Mouse (Mus musculus): Measurements from ENCODE around the gene Tmem199. TPM values are rescaled to one million over a fixed set of nuclear protein-coding genes. Genes with fewer than 3 reads are reported as not detected.
"Not testable (repeated sequence)": the region's sequence is repeated elsewhere in the genome, so short reads cannot be mapped to it uniquely, and the experiment has no call there.

Gene Tmem199
- polyA plus RNA-seq, 1 experiment from 2014 or later = 43.9 TPM

DNA sequence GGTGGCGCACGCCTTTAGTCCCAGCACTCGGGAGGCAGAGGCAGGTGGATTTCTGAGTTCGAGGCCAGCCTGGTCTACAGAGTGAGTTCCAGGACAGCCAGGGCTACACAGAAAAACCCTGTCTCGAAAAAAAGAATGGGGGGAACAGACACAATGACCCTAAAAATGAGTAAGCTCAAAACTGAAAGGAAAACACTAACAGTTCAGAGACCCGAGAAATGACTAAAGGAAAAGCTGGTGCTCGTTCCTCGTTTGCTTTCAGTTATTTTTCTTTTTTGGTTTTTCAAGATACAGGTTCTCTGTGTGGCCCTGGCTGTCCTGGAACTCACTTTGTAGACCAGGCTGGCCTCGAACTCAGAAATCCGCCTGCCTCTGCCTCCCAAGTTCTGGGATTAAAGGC lies 19.5 kb upstream of the Tmem199 start:
- H3K4me2 ChIP-seq (ENCODE audit: low read depth, low read length); ATAC-seq (replicated peaks; ENCODE audit: extremely low read depth, insufficient read depth, low FRiP score); H3K9me3 ChIP-seq (replicated peaks; ENCODE audit: control insufficient read depth, low read length); H3K4me3 ChIP-seq (ENCODE audit: low read length); H3K9ac ChIP-seq (ENCODE audit: low read length); H3K4me1 ChIP-seq (ENCODE audit: control insufficient read depth, insufficient read depth, low read length); H3K27me3 ChIP-seq (ENCODE audit: control insufficient read depth, insufficient read depth, low read length): not testable (repeated sequence)
- H3K36me3 ChIP-seq (ENCODE audit: control insufficient read depth, insufficient read depth) = peaks cover 32% of the 10 kb centered on the region
- H3K27ac ChIP-seq (ENCODE audit: low read length) = peak overlapping the region; percentile 82
- WGBS = 76% methylated on average over 10 of the region's 10 CpGs

DNA sequence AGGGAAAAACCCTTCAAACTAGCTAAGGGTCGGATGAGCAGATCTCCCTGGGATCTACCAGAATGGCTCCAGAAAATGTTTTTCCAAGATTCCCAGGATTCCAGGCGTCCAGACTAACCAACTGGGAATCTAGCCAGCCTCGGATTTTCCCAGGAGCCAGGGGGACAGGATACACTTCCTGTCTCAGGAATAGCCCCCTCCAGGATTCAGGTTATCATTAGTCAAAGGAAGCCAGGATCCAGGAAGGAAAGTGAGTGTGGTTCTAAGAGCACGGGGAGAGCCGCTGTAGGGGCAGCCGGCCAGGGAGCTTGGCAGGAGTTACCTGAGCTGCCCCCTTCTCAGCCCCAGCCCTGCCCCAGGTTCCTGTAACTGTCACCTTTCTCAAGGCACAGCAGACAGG lies 19.1 kb upstream of the Tmem199 start:
- no peak overlapping the region for H3K9ac ChIP-seq (ENCODE audit: low read length)
- H3K27me3 ChIP-seq (ENCODE audit: control insufficient read depth, insufficient read depth, low read length) = no peaks in the 10 kb centered on the region
- H3K27ac ChIP-seq (ENCODE audit: low read length) = peak overlapping the region; percentile 82
- WGBS = 41% methylated on average over 6 of the region's 6 CpGs
- H3K4me2 ChIP-seq (ENCODE audit: low read depth, low read length) = no peak overlapping the region
- peaks cover 10% of the 10 kb centered on the region for H3K4me1 ChIP-seq (ENCODE audit: control insufficient read depth, insufficient read depth, low read length)
- no peak overlapping the region for H3K4me3 ChIP-seq (ENCODE audit: low read length)
- no peaks in the 10 kb centered on the region for H3K9me3 ChIP-seq (replicated peaks; ENCODE audit: control insufficient read depth, low read length)
- no peak for ATAC-seq (replicated peaks; ENCODE audit: extremely low read depth, insufficient read depth, low FRiP score)
- peaks cover 34% of the 10 kb centered on the region for H3K36me3 ChIP-seq (ENCODE audit: control insufficient read depth, insufficient read depth)

DNA sequence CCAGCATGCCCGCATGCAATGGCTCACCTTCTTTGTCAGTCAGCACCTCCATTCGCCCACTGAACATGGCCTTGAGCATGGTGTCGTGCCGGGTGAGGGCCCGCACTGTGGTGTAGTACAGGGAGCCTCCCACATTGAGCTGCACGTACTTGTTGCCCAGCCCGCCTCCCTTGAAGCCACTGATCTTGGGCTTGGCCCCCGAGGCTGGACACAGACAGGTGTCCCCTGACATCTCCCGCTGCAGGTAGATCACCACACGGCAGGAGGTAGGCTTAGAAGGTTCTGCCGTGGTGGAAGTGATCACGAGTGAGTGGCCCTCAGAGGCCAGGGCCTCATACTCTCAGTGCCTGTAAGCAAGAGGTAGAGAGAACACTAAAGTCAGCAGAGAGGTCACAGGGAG lies 18.0 kb upstream of the Tmem199 start:
- peaks cover 6% of the 10 kb centered on the region for H3K4me1 ChIP-seq (ENCODE audit: control insufficient read depth, insufficient read depth, low read length)
- peak overlapping the region; percentile 82; the same call in 1 of the 2 replicates for H3K27ac ChIP-seq (ENCODE audit: low read length)
- ATAC-seq (replicated peaks; ENCODE audit: extremely low read depth, insufficient read depth, low FRiP score) = no peak
- no peaks in the 10 kb centered on the region for H3K9me3 ChIP-seq (replicated peaks; ENCODE audit: control insufficient read depth, low read length)
- H3K27me3 ChIP-seq (ENCODE audit: control insufficient read depth, insufficient read depth, low read length) = no peaks in the 10 kb centered on the region
- H3K9ac ChIP-seq (ENCODE audit: low read length) = no peak overlapping the region
- WGBS = 88% methylated on average over 12 of the region's 12 CpGs
- peak overlapping the region; percentile 26; the same call in 1 of the 2 replicates for H3K4me2 ChIP-seq (ENCODE audit: low read depth, low read length)
- H3K4me3 ChIP-seq (ENCODE audit: low read length) = no peak overlapping the region
- H3K36me3 ChIP-seq (ENCODE audit: control insufficient read depth, insufficient read depth) = peaks cover 38% of the 10 kb centered on the region

DNA sequence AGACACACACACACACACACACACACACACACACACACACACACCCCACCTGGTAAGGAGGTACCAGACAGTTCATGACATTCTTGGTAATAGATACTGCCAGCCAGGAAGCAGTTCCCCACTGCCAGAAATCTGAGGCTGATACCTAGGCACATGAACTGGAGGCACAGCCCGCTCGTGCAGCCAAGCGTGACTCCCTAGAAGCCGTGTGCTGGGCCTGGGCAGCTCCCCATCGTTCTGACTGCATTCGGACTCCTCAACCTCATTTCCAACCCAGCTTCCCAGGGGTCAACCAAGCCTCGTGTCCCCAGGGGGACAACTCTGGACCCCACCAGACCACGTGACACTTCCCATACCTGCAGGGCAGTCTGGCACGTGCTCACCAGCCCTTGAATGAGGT lies 16.7 kb upstream of the Tmem199 start:
- Histone ChIP-seq H3K4me3 (ENCODE audit: low read length) (no peak overlapping the region), H3K36me3 (ENCODE audit: control insufficient read depth, insufficient read depth) (peaks cover 51% of the 10 kb centered on the region), H3K27ac (ENCODE audit: low read length) (no peak overlapping the region), H3K4me2 (ENCODE audit: low read depth, low read length) (no peak overlapping the region), H3K4me1 (ENCODE audit: control insufficient read depth, insufficient read depth, low read length) (no peaks in the 10 kb centered on the region), H3K9me3 (replicated peaks; ENCODE audit: control insufficient read depth, low read length) (no peaks in the 10 kb centered on the region), H3K9ac (ENCODE audit: low read length) (no peak overlapping the region), H3K27me3 (ENCODE audit: control insufficient read depth, insufficient read depth, low read length) (no peaks in the 10 kb centered on the region)
- no peak for ATAC-seq (replicated peaks; ENCODE audit: extremely low read depth, insufficient read depth, low FRiP score)
- WGBS = 91% methylated on average over 9 of the region's 9 CpGs

DNA sequence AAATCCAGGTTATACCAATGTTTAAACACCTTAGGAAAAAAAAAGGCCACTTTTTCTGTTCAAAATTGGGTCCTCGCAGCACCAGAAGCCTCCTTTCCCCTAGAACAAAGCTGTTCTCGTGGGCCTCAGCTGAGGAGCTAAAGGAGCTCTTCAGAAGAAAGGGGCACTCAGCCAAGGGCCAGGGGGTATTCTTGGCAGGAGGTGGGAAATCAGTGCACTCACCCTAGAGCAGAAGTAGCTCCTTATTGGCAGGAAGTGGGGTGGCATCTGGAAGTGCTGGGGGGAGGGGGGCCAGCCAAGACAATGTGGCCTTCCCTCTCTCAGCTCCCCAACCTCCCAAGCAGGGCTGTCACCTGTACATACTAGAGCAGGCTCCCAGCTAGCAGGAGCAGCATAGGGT lies 12.9 kb upstream of the Tmem199 start:
- H3K27ac ChIP-seq (ENCODE audit: low read length) = no peak overlapping the region
- H3K4me2 ChIP-seq (ENCODE audit: low read depth, low read length) = no peak overlapping the region
- ATAC-seq (replicated peaks; ENCODE audit: extremely low read depth, insufficient read depth, low FRiP score) = no peak
- H3K4me3 ChIP-seq (ENCODE audit: low read length) = no peak overlapping the region
- H3K9ac ChIP-seq (ENCODE audit: low read length) = no peak overlapping the region
- peaks cover 77% of the 10 kb centered on the region for H3K36me3 ChIP-seq (ENCODE audit: control insufficient read depth, insufficient read depth)
- H3K4me1 ChIP-seq (ENCODE audit: control insufficient read depth, insufficient read depth, low read length) = no peaks in the 10 kb centered on the region
- H3K27me3 ChIP-seq (ENCODE audit: control insufficient read depth, insufficient read depth, low read length) = no peaks in the 10 kb centered on the region
- 78% methylated on average over 2 of the region's 2 CpGs for WGBS
- no peaks in the 10 kb centered on the region for H3K9me3 ChIP-seq (replicated peaks; ENCODE audit: control insufficient read depth, low read length)

DNA sequence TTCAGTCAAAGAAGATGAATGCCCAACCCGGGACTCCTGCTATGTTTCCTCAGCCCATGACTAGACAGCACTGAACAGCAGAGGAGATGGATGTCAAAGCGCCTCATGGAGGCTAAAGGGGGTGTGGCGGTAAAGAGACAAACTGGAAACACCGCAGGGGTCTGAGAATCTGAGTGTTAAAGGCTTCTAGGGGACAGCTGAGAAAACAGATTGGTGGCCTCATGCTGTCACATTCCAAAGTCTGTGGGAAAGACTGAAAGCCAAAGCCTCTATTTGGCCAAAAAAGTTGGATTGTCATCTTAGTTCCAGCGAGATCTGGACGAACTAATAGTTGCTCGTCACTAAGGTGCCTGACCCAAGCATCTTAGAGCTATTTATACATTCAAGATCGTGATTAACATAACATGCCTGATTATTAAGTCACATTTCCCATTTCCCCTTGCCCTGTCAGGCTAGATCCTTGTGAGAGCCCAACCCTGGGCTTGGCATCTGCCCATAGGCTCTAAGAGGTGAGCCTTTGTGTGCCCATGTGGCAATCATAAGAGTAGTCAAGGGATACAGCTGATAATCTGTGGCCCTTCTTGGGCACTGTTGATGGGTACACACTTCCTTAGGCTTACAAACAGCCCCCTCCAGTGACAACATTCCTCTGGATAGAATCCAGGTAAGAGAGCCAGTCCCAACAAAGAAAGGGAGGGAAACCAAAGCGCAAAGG lies 11.4 kb upstream of the Tmem199 start:
- Histone ChIP-seq H3K4me1 (ENCODE audit: control insufficient read depth, insufficient read depth, low read length) (no peaks in the 10 kb centered on the region), H3K27ac (ENCODE audit: low read length) (no peak overlapping the region), H3K9me3 (replicated peaks; ENCODE audit: control insufficient read depth, low read length) (no peaks in the 10 kb centered on the region), H3K4me2 (ENCODE audit: low read depth, low read length) (no peak overlapping the region), H3K27me3 (ENCODE audit: control insufficient read depth, insufficient read depth, low read length) (no peaks in the 10 kb centered on the region), H3K9ac (ENCODE audit: low read length) (no peak overlapping the region), H3K36me3 (ENCODE audit: control insufficient read depth, insufficient read depth) (peaks cover 75% of the 10 kb centered on the region), H3K4me3 (ENCODE audit: low read length) (no peak overlapping the region)
- ATAC-seq (replicated peaks; ENCODE audit: extremely low read depth, insufficient read depth, low FRiP score) = no peak
- 75% methylated on average over 9 of the region's 9 CpGs for WGBS

DNA sequence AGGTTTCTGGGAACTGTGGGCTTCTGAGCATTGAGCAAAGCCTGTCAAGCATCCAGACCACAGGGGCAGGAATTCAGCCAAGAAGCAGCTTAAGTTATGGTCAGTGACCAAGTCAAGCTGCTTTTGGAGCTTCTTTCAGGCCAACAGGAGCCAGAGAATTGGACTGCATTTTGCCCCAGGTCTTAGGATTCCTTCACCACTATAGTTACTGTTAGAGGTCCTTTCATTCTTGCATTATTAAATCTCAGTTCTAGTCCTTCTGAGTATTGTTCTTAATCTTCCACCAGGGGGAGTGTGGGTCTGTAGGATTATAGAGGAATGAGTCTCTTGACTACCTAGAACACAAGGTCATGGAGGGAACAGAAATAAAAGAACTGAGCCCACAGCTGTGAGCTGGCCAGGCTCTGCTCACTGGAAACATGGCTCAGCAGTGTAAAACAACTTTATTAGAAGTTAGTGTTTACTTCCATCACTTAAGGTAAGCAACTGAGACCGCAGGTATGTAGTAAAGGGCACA lies 10.6 kb upstream of the Tmem199 start:
- Histone ChIP-seq H3K4me3 (ENCODE audit: low read length) (no peak overlapping the region), H3K9me3 (replicated peaks; ENCODE audit: control insufficient read depth, low read length) (no peaks in the 10 kb centered on the region), H3K27me3 (ENCODE audit: control insufficient read depth, insufficient read depth, low read length) (no peaks in the 10 kb centered on the region), H3K9ac (ENCODE audit: low read length) (no peak overlapping the region), H3K36me3 (ENCODE audit: control insufficient read depth, insufficient read depth) (peaks cover 76% of the 10 kb centered on the region), H3K4me1 (ENCODE audit: control insufficient read depth, insufficient read depth, low read length) (no peaks in the 10 kb centered on the region), H3K4me2 (ENCODE audit: low read depth, low read length) (no peak overlapping the region), H3K27ac (ENCODE audit: low read length) (no peak overlapping the region)
- no peak for ATAC-seq (replicated peaks; ENCODE audit: extremely low read depth, insufficient read depth, low FRiP score)
- WGBS = 90% methylated on average over 1 of the region's 1 CpGs

DNA sequence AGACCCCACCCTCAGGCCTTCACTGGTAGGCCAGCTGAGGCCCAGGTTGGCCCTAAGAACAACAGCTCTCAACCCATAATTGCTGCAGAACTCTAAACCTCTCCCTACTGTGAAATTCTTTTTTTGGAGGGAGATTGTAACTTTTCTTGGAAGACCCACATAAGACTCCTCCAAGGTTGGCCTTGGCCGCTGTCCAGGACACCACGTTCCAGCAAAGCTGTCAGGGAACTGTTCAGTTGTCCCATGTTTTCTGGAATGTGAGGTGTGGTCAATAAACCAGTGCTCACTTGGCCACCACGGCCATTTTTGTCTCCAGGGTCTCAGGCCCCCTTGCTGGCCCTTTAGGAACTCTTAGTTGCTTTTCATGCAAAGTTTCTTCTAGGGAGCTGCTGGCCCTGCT lies 9.9 kb upstream of the Tmem199 start:
- Histone ChIP-seq H3K36me3 (ENCODE audit: control insufficient read depth, insufficient read depth) (peaks cover 70% of the 10 kb centered on the region), H3K4me2 (ENCODE audit: low read depth, low read length) (no peak overlapping the region), H3K27ac (ENCODE audit: low read length) (no peak overlapping the region), H3K9me3 (replicated peaks; ENCODE audit: control insufficient read depth, low read length) (no peaks in the 10 kb centered on the region), H3K4me1 (ENCODE audit: control insufficient read depth, insufficient read depth, low read length) (no peaks in the 10 kb centered on the region), H3K27me3 (ENCODE audit: control insufficient read depth, insufficient read depth, low read length) (no peaks in the 10 kb centered on the region), H3K9ac (ENCODE audit: low read length) (no peak overlapping the region), H3K4me3 (ENCODE audit: low read length) (no peak overlapping the region)
- ATAC-seq (replicated peaks; ENCODE audit: extremely low read depth, insufficient read depth, low FRiP score) = no peak
- 68% methylated on average over 3 of the region's 3 CpGs for WGBS

DNA sequence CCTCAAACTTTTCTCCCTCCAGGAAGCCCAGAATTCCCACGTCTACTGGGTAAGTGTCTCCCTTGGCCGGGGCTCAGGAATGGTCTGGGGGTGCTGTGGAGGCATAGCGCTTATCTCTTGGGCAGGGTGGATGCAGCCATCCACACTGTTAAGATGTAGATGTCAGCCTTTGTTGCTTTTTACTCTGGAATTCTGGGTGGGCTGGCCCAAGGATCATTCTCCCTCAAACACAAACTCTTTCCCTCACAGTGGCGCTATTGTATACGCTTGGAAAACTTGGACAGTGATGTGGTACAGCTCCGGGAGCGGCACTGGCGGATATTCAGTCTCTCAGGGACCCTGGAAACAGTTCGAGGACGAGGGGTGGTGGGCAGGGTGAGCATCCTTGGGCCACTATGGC lies 7.0 kb upstream of the Tmem199 start:
- WGBS = 84% methylated on average over 10 of the region's 10 CpGs
- H3K4me2 ChIP-seq (ENCODE audit: low read depth, low read length) = no peak overlapping the region
- peaks cover 70% of the 10 kb centered on the region for H3K36me3 ChIP-seq (ENCODE audit: control insufficient read depth, insufficient read depth)
- H3K9me3 ChIP-seq (replicated peaks; ENCODE audit: control insufficient read depth, low read length) = no peaks in the 10 kb centered on the region
- no peaks in the 10 kb centered on the region for H3K4me1 ChIP-seq (ENCODE audit: control insufficient read depth, insufficient read depth, low read length)
- H3K27ac ChIP-seq (ENCODE audit: low read length) = no peak overlapping the region
- no peak for ATAC-seq (replicated peaks; ENCODE audit: extremely low read depth, insufficient read depth, low FRiP score)
- H3K27me3 ChIP-seq (ENCODE audit: control insufficient read depth, insufficient read depth, low read length) = no peaks in the 10 kb centered on the region
- no peak overlapping the region for H3K9ac ChIP-seq (ENCODE audit: low read length)
- no peak overlapping the region for H3K4me3 ChIP-seq (ENCODE audit: low read length)
